Mouse (Mus musculus) bone marrow macrophage, adult 2 months (primary cell): ENCODE measurements around the gene Slit3.

Source experiments
- CTCF ChIP-seq: IDR thresholded peaks from 2 replicates; pipeline ENCODE4 v1.5.1; 2012; ENCODE audit warnings: low read depth, mild to moderate bottlenecking, low read length, moderate library complexity
- POLR2A ChIP-seq: IDR thresholded peaks from 2 replicates; pipeline ENCODE4 v1.6.1; 2012; ENCODE audit warnings: mild to moderate bottlenecking, low read depth, low read length, borderline replicate concordance

DNA sequence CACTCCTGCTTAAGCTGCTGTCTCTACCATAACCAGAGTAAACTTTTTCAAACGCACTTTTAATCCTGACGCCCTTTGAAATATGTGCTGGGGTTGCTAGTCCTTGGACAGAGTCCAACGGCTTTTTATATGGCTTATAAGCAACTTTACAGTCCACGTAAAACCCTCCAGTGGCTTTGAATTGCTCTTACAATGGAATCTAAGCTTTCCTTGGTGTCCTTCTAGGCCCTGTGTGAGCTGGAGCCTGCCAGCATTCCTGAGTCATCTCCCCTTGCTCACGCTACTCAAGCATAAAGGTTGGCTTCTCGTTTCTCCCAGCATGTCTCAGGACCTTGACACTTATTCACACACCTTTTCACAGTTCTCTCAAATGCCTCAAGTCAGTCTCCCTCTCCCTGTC, 634.5 kb downstream of the Slit3 start:
- TF ChIP-seq CTCF (no peak), POLR2A (no peak)
